Mouse (Mus musculus) liver, postnatal 0 days (tissue): ENCODE results near the gene Golt1a.

Source experiments
- CTCF ChIP-seq: sonication (generic); IDR thresholded peaks from 2 replicates; pipeline ENCODE4 v1.5.1; 2016; ENCODE audit warnings: antibody characterized with exemption, low read depth
- EP300 ChIP-seq: IDR thresholded peaks from 2 replicates; pipeline ENCODE4 v1.6.1; 2016; ENCODE audit warnings: antibody characterized with exemption, low read depth, mild to moderate bottlenecking

DNA sequence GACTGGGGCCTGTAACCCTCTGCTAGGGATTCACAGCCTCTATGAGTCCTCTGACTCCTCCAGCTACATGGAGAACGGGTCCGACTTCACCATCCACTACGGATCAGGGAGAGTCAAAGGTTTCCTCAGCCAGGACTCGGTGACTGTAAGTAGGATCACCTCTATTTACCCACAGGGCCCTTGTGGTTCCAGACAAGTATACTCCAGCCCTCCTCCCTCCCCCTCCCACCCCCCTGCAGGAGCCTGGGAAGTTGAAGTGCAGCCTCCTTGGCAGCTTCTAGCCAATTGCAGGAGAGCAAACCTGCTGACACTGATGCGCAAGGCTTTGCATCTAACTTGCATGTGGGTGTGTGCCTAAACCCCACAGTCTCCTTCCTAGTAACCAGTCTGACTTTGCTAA is 45.9 kb downstream of the Golt1a start:
- no peak for TF ChIP-seq CTCF
- no peak for TF ChIP-seq EP300
